Mouse (Mus musculus) liver, embryonic 16.5 days (tissue): ENCODE results near the gene Myo6. TPM values are rescaled to one million over a fixed set of nuclear protein-coding genes. Genes with fewer than 3 reads are reported as not detected.

Experiments used
- ATAC-seq: fragments of 200-750 bp; cut with Nextera tagmentation; 2 replicates; pipeline ENCODE4 v1.8.0; 2017; ENCODE audit warnings: low read depth, mild to moderate bottlenecking, moderate number of reproducible peaks, moderate library complexity
- H3K27ac ChIP-seq: fragments of 300-500 bp; sonication (generic); 2 replicates; pipeline ENCODE4 v1.5.1; 2014; ENCODE audit warnings: mild to moderate bottlenecking, low read length
- H3K27me3 ChIP-seq: fragments of 300-500 bp; sonication (generic); 2 replicates; pipeline ENCODE4 v1.6.1; 2014; ENCODE audit warnings: low read depth, low read length, mixed read lengths; ENCODE audit not compliant: control insufficient read depth, insufficient read depth
- H3K36me3 ChIP-seq: fragments of 300-500 bp; sonication (generic); 2 replicates; pipeline ENCODE4 v1.6.1; 2014; ENCODE audit warnings: mild to moderate bottlenecking; ENCODE audit not compliant: control insufficient read depth, insufficient read depth
- H3K4me1 ChIP-seq: fragments of 300-500 bp; sonication (generic); 2 replicates; pipeline ENCODE4 v1.6.1; 2014; ENCODE audit warnings: low read depth, low read length, mixed read lengths; ENCODE audit not compliant: control insufficient read depth
- H3K4me2 ChIP-seq: fragments of 300-500 bp; sonication (generic); 2 replicates; pipeline ENCODE4 v1.6.1; 2014; ENCODE audit warnings: low read depth, low read length, mixed read lengths
- H3K4me3 ChIP-seq: fragments of 300-500 bp; sonication (generic); 2 replicates; pipeline ENCODE4 v1.5.1; 2014; ENCODE audit warnings: low read depth, mild to moderate bottlenecking, low read length
- H3K9ac ChIP-seq: fragments of 300-500 bp; sonication (generic); 2 replicates; pipeline ENCODE4 v1.6.1; 2014; ENCODE audit warnings: low read depth, low read length
- H3K9me3 ChIP-seq: fragments of 300-500 bp; sonication (generic); replicated peaks from 2 replicates; pipeline ENCODE4 v1.6.1; 2016; ENCODE audit warnings: low read length; ENCODE audit not compliant: control insufficient read depth
- WGBS: fragments of 180-500 bp; shearing (Covaris S2); extraction: QIAGEN DNeasy Blood & Tissue Kit; methylation state at CpG from one replicate; pipeline ENCODE4 v1.1.7; 2014; ENCODE audit not compliant: insufficient replicate concordance; 5-methylcytosine and 5-hydroxymethylcytosine counted together
- polyA plus RNA-seq: library from polyadenylated mRNA; unstranded; fragments of >200 nt; fragmentation: Nextera tagmentation; extraction: Ambion mirVana; gene quantifications from 2 replicates; pipeline ENCODE4 v1.2.1, GENCODE M21; 2015

The Myo6 gene
- polyA plus RNA-seq, 1 experiment from 2014 or later = 3.9 TPM

GRCm38 (mm10) chr9:80284539-80285174 is 119.8 kb downstream of the Myo6 start:
- Histone ChIP-seq H3K9ac (no peak overlapping the region), H3K4me3 (no peak overlapping the region), H3K27me3 (no peaks in the 10 kb centered on the region), H3K9me3 (no peaks in the 10 kb centered on the region), H3K36me3 (no peaks in the 10 kb centered on the region), H3K4me1 (no peaks in the 10 kb centered on the region), H3K4me2 (no peak overlapping the region), H3K27ac (no peak overlapping the region)
- WGBS = 56% methylated on average over 2 of the region's 2 CpGs
- ATAC-seq = no peak

GRCm38 (mm10) chr9:80286845-80287244 is 122.0 kb downstream of the Myo6 start:
- H3K4me1 ChIP-seq = no peaks in the 10 kb centered on the region
- H3K36me3 ChIP-seq = no peaks in the 10 kb centered on the region
- no peak overlapping the region for H3K9ac ChIP-seq
- no peaks in the 10 kb centered on the region for H3K27me3 ChIP-seq
- H3K4me3 ChIP-seq = no peak overlapping the region
- 72% methylated on average over 7 of the region's 7 CpGs for WGBS
- no peak overlapping the region for H3K27ac ChIP-seq
- H3K4me2 ChIP-seq = no peak overlapping the region
- no peaks in the 10 kb centered on the region for H3K9me3 ChIP-seq
- no peak for ATAC-seq

DNA sequence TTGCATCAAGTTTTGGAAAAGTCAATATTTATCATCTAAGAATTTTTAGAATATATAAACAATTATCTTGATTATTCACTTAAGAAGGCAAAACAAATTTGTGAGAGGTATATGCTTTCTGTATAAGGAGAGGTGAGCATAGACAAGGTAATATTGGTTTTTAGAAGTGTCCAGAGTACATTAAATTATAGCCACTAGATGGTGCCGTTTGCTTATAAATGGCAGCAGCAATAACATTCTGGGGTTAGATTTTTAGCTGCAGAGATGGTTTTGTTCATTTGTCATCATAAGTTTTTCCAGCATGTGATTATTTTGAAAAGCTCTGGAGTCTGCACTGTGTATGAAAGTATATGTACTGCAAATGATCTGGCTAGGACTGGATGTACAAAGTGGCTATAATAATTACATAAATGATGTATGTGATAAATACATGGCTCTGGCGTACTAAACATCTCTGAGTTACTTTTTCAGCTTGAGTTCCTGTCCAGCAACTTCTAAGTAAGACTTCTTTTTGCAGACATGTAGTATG is 128.3 kb downstream of the Myo6 start:
- Histone ChIP-seq H3K4me3 (no peak overlapping the region), H3K27ac (no peak overlapping the region), H3K27me3 (no peaks in the 10 kb centered on the region), H3K9ac (no peak overlapping the region), H3K4me2 (no peak overlapping the region), H3K4me1 (no peaks in the 10 kb centered on the region), H3K9me3 (no peaks in the 10 kb centered on the region), H3K36me3 (no peaks in the 10 kb centered on the region)
- ATAC-seq = no peak
- WGBS = 36% methylated on average over 2 of the region's 2 CpGs

DNA sequence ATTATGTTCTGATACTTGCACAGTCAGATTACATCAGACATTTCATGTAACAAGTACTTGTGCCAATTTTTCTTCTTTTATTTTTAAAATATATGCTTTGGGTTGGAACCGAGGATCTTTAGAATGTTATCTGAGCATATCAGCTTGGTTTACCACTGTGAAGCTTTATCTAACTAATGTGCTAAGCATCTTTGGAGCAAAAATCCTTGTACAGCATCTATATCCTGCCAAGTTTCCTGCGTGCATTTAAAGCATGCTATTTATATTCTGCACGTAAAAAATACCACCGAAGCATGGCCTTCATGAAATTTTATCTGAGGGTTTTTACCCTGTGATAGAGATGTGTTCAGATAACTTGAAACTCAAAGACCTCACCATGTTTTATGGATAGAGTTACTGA is 131.3 kb downstream of the Myo6 start:
- no peak overlapping the region for H3K4me3 ChIP-seq
- H3K27ac ChIP-seq = no peak overlapping the region
- H3K4me1 ChIP-seq = no peaks in the 10 kb centered on the region
- H3K27me3 ChIP-seq = no peaks in the 10 kb centered on the region
- H3K4me2 ChIP-seq = no peak overlapping the region
- H3K9ac ChIP-seq = no peak overlapping the region
- ATAC-seq = no peak
- no peaks in the 10 kb centered on the region for H3K36me3 ChIP-seq
- WGBS = 22% methylated on average over 4 of the region's 4 CpGs
- no peaks in the 10 kb centered on the region for H3K9me3 ChIP-seq

DNA sequence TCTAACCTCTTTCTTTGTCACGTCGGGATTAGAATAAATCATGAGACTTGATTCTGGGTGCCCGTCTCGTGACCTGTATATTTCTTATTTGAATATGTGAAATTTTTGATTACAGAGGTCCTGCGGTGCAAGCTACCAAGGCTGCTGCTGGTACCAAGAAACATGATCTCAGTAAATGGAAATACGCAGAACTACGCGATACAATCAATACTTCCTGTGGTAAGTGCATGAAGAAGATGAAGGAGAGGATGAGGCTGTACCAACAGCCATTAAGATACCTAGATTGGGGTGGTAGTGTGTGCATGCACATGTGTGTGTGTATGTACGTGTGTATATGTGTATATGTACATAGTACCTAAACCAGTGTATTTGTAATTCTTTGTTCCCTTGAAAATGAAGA is 134.2 kb downstream of the Myo6 start:
- H3K4me3 ChIP-seq = no peak overlapping the region
- H3K27ac ChIP-seq = no peak overlapping the region
- H3K9me3 ChIP-seq = no peaks in the 10 kb centered on the region
- H3K9ac ChIP-seq = no peak overlapping the region
- H3K27me3 ChIP-seq = no peaks in the 10 kb centered on the region
- no peak overlapping the region for H3K4me2 ChIP-seq
- no peak for ATAC-seq
- no peaks in the 10 kb centered on the region for H3K36me3 ChIP-seq
- no peaks in the 10 kb centered on the region for H3K4me1 ChIP-seq
- 66% methylated on average over 9 of the region's 9 CpGs for WGBS

DNA sequence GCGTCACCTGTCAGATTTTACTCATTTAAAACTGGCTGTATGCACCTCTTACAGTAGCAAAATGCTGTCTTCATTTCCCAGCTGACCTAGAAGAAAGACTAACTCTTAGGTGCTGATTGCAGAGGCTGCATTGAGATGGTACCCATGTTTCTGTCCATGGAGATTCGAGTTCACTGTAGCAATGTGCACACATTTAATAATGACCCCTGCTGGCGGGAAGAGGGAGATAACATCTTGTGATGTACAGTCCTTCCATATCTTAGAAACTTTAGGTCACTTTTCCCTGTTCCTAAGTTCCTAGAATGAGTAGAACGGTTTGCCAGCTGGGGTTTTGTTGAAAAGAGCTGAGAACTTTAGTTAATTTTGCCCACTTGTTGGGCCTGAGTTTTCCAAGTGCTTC is 138.7 kb downstream of the Myo6 start:
- H3K27me3 ChIP-seq = no peaks in the 10 kb centered on the region
- H3K4me1 ChIP-seq = no peaks in the 10 kb centered on the region
- H3K4me2 ChIP-seq = no peak overlapping the region
- H3K4me3 ChIP-seq = no peak overlapping the region
- no peak overlapping the region for H3K9ac ChIP-seq
- no peaks in the 10 kb centered on the region for H3K36me3 ChIP-seq
- H3K27ac ChIP-seq = no peak overlapping the region
- WGBS = 40% methylated on average over 4 of the region's 4 CpGs
- no peaks in the 10 kb centered on the region for H3K9me3 ChIP-seq
- no peak for ATAC-seq

- Histone ChIP-seq H3K4me2 (no peak overlapping the region), H3K27ac (no peak overlapping the region), H3K4me1 (no peaks in the 10 kb centered on the region), H3K9ac (no peak overlapping the region), H3K4me3 (no peak overlapping the region), H3K36me3 (no peaks in the 10 kb centered on the region), H3K27me3 (no peaks in the 10 kb centered on the region), H3K9me3 (no peaks in the 10 kb centered on the region)
- ATAC-seq = no peak
- 75% methylated on average over 4 of the region's 4 CpGs for WGBS
Measured at GRCm38 (mm10) chr9:80306390-80306789, 141.6 kb downstream of the Myo6 start.

DNA sequence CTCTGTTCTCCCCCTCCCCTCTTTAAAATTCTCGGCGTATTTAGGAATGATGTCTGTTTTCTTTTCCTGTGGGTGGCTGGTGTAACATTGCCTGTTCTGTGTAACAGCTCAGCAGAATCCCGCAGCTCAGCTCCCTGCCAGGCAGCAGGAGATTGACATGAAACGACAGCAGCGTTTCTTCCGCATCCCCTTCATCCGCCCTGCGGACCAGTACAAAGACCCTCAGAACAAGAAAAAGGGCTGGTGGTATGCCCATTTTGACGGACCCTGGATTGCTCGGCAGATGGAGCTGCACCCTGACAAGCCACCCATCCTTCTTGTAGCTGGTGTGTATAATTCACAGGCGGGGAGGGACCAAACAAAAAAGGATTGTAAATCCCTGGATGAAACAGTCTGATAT is 142.0 kb downstream of the Myo6 start:
- no peaks in the 10 kb centered on the region for H3K27me3 ChIP-seq
- H3K9me3 ChIP-seq = no peaks in the 10 kb centered on the region
- ATAC-seq = no peak
- H3K9ac ChIP-seq = no peak overlapping the region
- 74% methylated on average over 11 of the region's 11 CpGs for WGBS
- H3K36me3 ChIP-seq = no peaks in the 10 kb centered on the region
- no peak overlapping the region for H3K4me3 ChIP-seq
- no peak overlapping the region for H3K4me2 ChIP-seq
- H3K4me1 ChIP-seq = no peaks in the 10 kb centered on the region
- no peak overlapping the region for H3K27ac ChIP-seq

DNA sequence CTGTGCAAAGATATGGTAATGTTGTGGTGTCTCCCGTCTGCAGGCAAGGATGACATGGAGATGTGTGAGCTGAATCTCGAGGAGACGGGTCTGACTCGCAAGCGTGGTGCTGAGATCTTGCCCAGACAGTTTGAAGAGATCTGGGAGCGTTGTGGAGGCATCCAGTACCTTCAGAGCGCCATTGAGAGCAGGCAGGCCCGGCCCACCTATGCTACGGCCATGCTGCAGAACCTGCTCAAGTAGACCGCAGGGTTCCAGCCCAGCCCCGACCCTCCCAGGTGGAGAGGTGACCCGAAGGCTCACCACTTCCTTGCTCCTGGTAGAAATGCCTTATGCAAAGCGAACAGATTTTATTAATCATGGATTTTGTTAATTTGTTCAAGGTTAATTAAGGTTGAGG is 142.8 kb downstream of the Myo6 start:
- Histone ChIP-seq H3K4me2 (no peak overlapping the region), H3K36me3 (no peaks in the 10 kb centered on the region), H3K27me3 (no peaks in the 10 kb centered on the region), H3K9me3 (no peaks in the 10 kb centered on the region), H3K27ac (no peak overlapping the region), H3K4me3 (no peak overlapping the region), H3K9ac (no peak overlapping the region), H3K4me1 (no peaks in the 10 kb centered on the region)
- ATAC-seq = no peak
- WGBS = 75% methylated on average over 13 of the region's 13 CpGs
